Mouse (Mus musculus): Measurements from ENCODE around the gene Perp. TPM values are rescaled to one million over a fixed set of nuclear protein-coding genes. Genes with fewer than 3 reads are reported as not detected.

Gene Perp
- total RNA-seq, 2 experiments from 2014 or later, result 1.2 to 2.1 TPM

- no peak for DNase-seq (ENCODE audit: low spot score in 2 of 2)
These were observed 16.0 kb downstream of the Perp start for GRCm38 (mm10) chr10:18860831-18861230.

- DNase-seq (ENCODE audit: low spot score in 2 of 2), result no peak
These were observed 16.6 kb downstream of the Perp start for GRCm38 (mm10) chr10:18861418-18861817.

DNA sequence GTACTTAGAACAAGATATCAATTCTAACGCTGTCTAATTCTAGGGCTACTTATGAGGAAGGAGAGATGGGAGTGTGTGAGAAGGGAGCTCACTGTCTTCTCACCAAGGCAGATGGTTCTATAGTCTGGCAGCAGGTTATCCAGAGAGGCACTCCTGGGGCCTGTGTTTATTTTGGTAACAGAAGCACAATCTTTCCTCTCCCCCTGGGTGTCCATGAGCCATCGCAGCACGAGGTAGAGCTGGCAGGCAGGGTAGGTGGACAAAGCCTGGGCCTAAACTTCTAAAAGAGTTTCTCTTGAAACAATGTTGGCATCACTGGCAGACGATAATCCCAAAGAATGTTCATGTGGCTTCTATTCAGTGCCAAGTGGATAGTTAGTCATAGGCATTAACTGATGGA, 18.5 kb downstream of the Perp start:
- no peak for DNase-seq (ENCODE audit: low spot score in 2 of 2)

DNA sequence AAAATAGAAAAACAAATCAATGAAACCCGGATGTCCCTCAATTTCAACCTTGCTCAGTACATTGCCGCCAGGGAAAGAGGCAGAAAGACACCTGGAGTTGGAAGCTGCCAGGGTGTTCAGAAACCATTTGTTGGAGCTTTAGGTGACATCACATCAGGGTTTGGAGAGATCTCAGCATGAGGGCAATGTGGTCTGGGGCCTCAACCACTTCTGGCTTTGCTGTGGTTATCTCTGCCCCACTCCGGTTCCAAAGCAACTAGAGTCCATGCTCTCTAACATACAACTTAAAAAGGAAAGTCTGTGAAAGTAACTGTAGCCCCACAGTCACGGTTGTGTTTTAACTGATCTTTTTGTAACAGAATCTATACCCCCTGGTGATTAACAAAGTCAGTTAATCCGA, 19.9 kb downstream of the Perp start:
- DNase-seq (ENCODE audit: low spot score in 2 of 2), result no peak

DNA sequence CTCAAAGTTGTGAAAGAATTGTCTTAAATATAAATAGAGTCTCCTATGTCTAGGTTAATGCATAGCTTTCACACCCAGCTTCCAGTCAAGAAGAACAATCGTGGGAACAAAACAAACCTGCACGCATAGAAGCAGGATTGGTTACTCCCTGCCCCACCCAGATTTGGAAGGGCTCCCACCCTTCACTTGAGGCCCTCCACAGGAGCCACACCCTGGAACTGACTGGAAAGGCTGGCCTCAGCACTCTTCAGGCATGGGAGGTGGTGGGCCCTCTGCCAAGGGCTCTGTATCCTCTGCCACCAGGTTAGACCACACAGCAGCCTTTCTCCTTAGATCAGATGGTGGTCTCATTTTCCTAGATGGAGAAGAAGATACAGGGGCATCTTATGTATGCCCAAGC, 26.2 kb downstream of the Perp start:
- DNase-seq (ENCODE audit: low spot score in 2 of 2), result no peak

GRCm38 (mm10) chr10:18876211-18876610, 31.4 kb downstream of the Perp start:
- no peak for DNase-seq (ENCODE audit: low spot score in 2 of 2)

DNA sequence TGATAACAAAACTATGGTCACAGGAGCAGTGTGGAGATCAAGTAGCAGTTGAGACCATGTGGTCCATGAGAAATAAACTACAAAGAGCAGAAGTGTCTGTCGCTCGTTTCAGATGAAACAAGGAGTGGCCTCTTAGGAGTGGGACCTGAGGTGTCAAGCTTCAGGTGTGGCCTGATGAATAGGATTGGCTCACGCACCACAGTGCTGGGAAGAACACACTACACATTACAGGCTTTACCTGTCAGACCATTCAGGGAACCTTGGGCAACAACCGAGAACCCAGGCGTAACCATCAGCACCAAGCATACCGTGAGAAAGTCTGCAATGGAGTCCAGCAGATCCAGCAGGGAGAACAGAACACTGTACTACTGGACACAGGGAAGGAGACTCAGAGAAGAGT, 33.3 kb downstream of the Perp start:
- DNase-seq (ENCODE audit: low spot score in 2 of 2), result no peak

- no peak for DNase-seq (ENCODE audit: low spot score in 2 of 2)
These were observed 34.3 kb downstream of the Perp start for GRCm38 (mm10) chr10:18879160-18879559.

DNA sequence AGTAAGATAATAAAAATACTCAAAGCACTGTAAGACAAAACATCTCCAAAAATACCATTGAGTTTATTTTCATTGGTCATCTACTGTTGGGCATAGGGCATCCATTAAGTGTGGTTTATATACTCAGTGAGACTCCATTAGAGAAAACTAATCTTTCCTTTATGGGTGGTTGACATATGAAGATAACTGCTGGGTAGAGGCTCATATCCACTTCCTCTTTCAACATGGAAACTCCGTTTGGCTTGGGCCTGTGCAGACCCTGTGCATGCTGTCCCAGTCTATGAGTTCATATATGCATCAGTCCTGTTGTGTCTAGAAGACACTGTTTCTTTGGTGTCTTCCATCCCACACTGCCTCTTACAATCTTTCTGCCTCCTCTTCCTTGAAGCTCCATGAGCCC, 34.9 kb downstream of the Perp start:
- no peak for DNase-seq (ENCODE audit: low spot score in 2 of 2)

- DNase-seq (ENCODE audit: low spot score in 2 of 2), result no peak
These were observed 37.4 kb downstream of the Perp start for GRCm38 (mm10) chr10:18882190-18882589.

DNA sequence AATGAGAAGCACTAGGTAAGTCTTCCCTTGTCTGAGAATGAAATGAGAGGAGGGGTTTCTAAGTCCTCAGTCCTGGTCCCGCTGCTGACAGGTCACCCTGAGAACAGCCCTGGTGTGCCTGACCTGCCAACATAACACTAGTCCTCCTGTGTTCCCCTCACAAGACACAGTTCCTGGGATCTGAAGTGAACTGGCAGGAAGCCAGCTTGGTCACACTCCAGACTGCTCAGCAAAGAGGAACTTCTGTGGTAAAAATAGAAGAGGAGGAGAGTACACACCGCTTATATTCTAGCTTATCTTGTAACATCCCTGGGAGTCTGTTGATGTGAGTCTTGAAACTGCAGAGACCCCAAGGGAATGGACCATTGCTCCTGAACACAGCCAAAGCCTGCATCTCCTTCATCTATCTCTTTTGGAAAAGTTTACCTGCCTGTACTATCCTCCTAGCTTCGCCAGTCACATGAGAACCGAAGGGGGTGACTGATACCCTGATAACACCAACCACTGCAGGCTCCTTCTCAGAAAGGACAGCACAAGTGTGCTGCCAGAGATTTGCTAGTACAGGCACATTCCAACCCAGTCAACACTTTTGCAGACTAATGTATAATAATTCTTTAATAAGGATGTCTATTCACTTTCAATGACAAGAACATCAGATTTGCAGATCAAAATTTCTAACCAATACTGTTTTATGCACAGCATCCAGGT, 42.3 kb downstream of the Perp start:
- peak in 1 of 2 experiments; percentile 39 for DNase-seq (ENCODE audit: low spot score in 2 of 2)

GRCm38 (mm10) chr10:18888751-18889150, 43.9 kb downstream of the Perp start:
- no peak for DNase-seq (ENCODE audit: low spot score in 2 of 2)

DNA sequence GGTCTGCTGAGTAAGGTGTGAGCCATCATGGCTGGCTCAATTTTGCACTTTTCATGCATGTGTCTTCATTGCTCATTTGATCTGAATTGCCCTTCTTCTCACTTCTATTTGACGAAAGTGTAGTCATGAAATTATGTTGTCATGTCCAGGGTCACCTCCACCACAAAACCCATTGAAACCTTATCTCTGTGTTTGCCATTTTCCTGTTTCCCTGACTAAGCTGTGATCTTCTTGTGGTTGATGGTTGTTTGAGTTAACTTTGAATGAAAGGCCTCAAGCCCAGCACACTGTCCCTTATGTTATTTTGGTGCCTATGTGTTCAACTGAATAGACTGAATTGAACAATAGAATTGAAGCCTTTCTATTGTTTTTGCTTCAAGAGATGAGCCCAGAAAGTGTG, 44.4 kb downstream of the Perp start:
- no peak for DNase-seq (ENCODE audit: low spot score in 2 of 2)

- no peak for DNase-seq (ENCODE audit: low spot score in 2 of 2)
These were observed 46.3 kb downstream of the Perp start for GRCm38 (mm10) chr10:18891110-18891509.

DNA sequence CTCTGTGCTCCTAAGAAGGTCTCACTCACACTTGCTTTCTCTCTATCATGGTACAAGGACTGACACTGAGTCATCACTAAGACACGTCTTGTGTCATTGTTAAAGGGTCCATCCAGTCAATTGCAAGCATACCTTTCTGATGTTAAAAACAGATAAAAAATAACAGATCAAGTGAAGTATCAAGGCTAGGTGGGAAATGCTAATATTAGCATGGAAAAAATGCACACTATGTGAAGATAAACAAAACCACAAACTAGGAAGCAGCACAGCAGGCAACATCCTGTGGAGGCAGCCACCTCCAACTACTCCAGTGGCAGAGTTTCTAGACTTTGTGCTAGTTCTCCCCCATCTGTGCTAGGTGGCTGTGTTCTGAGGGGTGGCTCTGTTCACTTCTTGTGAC, 47.3 kb downstream of the Perp start:
- no peak for DNase-seq (ENCODE audit: low spot score in 2 of 2)

- no peak for DNase-seq (ENCODE audit: low spot score in 2 of 2)
These were observed 49.7 kb downstream of the Perp start for GRCm38 (mm10) chr10:18894259-18895166.

GRCm38 (mm10) chr10:18904108-18904507, 59.3 kb downstream of the Perp start:
- DNase-seq (ENCODE audit: low spot score in 2 of 2), result peak in 1 of 2 experiments; percentile 22

Other genes with a start within 250 kb of the Perp start
- 1 to 10 TPM; 2.4 to 2.9 TPM for gene Arfgef3, start 101.1 kb upstream of the Perp start, total RNA-seq (2021)
- gene Gm4922, start 58.2 kb upstream of the Perp start, total RNA-seq (2021), result not detected
- 1 to 10 TPM; 9.5 to 9.7 TPM for gene Tnfaip3, start 170.6 kb downstream of the Perp start, total RNA-seq (2021)

Data from gastrocnemius, postnatal 4 days (tissue).